Comparison of ENCODE assay signal across 26 mouse cellular contexts in genomic region chr6:100109351-100109750, GRCm38 (mm10).
DNase-seq lines count a peak whose midpoint lies in the region; ATAC-seq and TF ChIP-seq lines count a peak whose summit lies in the region.
"Had no signal": no experiment of that assay in that cellular context is flagged by ENCODE, and none has a peak within 500 bp of the region (broad histone marks: within the 10 kb centered on the region; RNA-seq: fewer than 3 reads in every experiment).

No protein-coding gene starts in this region.

- no peak for DNase-seq in heart, embryonic 10.5 days (ENCODE audit: low spot score)
- no peak for DNase-seq in heart, adult 8-10 months (ENCODE audit: low spot score)
- DNase-seq in heart, adult 9 months (ENCODE audit: low spot score in 2 of 2): no peak
- DNase-seq in kidney, postnatal 25 days: no peak
- DNase-seq in MEL (ENCODE audit: low read depth, low spot score): peak; percentile 4
- DNase-seq: cerebellum, adult 11 months; cerebellum, adult 9-10 months; cerebellum, postnatal 36 days; layer of hippocampus, postnatal 36 days; left cerebral cortex, postnatal 4 days; right cerebral cortex, postnatal 4 days; thymus, postnatal 4 days had no signal

- H3K4me1 ChIP-seq in heart, embryonic 10.5 days: peaks cover 39% of the 10 kb centered on the region
- peaks cover 27% of the 10 kb centered on the region for H3K4me1 ChIP-seq in heart, embryonic 16.5 days (ENCODE audit: control insufficient read depth, insufficient read depth, low read length)
- H3K4me1 ChIP-seq in kidney, embryonic 16.5 days (ENCODE audit: insufficient read depth, low read length): peaks cover 28% of the 10 kb centered on the region
- H3K4me1 ChIP-seq in MEL (ENCODE audit: control insufficient read depth in 1 of 2, insufficient read depth in 2 of 2, low read length in 2 of 2): peaks cover 0 to 13% of the 10 kb centered on the region in 2 experiments
- H3K4me1 ChIP-seq: embryonic facial prominence, embryonic 12.5 days had no signal

- no peak overlapping the region for H3K4me3 ChIP-seq in heart, embryonic 10.5 days
- no peak overlapping the region for H3K4me3 ChIP-seq in heart, embryonic 16.5 days (ENCODE audit: low read length)
- H3K4me3 ChIP-seq in kidney, embryonic 16.5 days (ENCODE audit: low read length): no peak overlapping the region
- H3K4me3 ChIP-seq in MEL (ENCODE audit: control insufficient read depth in 1 of 2, insufficient read depth in 1 of 2, low read depth in 2 of 2, low read length in 2 of 2): no peak overlapping the region
- H3K4me3 ChIP-seq: embryonic facial prominence, embryonic 12.5 days; forebrain, embryonic 10.5 days; forebrain, embryonic 15.5 days; heart, adult 2 months; liver, embryonic 12.5 days; megakaryocyte, embryonic 14.5 days; midbrain, embryonic 12.5 days; neural tube, embryonic 13.5 days had no signal

- no peak for ATAC-seq in heart, embryonic 16.5 days (replicated peaks; ENCODE audit: extremely low read depth, insufficient read depth, low FRiP score)
- ATAC-seq in kidney, embryonic 16.5 days (ENCODE audit: low FRiP score, low TSS enrichment): peak; percentile 33
- ATAC-seq: forebrain, embryonic 15.5 days; hindbrain, embryonic 16.5 days; liver, embryonic 12.5 days; Patski had no signal

- no peaks in the 10 kb centered on the region for H3K79me2 ChIP-seq in MEL (ENCODE audit: control insufficient read depth, insufficient read depth, low read length, poor library complexity)

- TF ChIP-seq RAD21 in MEL (IDR thresholded peaks at IDR 0.05; ENCODE audit: low read depth, low read length): no peak

- H3K36me3 ChIP-seq in heart, embryonic 10.5 days: no peaks in the 10 kb centered on the region
- H3K36me3 ChIP-seq in heart, embryonic 16.5 days (ENCODE audit: control insufficient read depth, insufficient read depth): no peaks in the 10 kb centered on the region
- H3K36me3 ChIP-seq in kidney, embryonic 16.5 days (ENCODE audit: insufficient read depth, low read length): no peaks in the 10 kb centered on the region
- peaks cover 0 to 4% of the 10 kb centered on the region in 2 experiments; a peak in 1 of 4 replicates for H3K36me3 ChIP-seq in MEL (ENCODE audit: control insufficient read depth in 1 of 2, insufficient read depth in 2 of 2, low read length in 2 of 2)
- H3K36me3 ChIP-seq: embryonic facial prominence, embryonic 12.5 days; forebrain, embryonic 10.5 days; forebrain, embryonic 15.5 days; G1E; liver, embryonic 12.5 days; midbrain, embryonic 12.5 days; neural tube, embryonic 13.5 days had no signal

- WGBS in heart, embryonic 10.5 days: 71% methylated on average over 3 of the region's 3 CpGs
- 66% methylated on average over 3 of the region's 3 CpGs for WGBS in heart, embryonic 16.5 days
- 51% methylated on average over 3 of the region's 3 CpGs for WGBS in kidney, embryonic 16.5 days

- TF ChIP-seq EP300 in MEL (IDR thresholded peaks at IDR 0.05; ENCODE audit: low read depth in 1 of 2, low read length in 2 of 2): no peak

- peaks cover 45% of the 10 kb centered on the region for H3K27me3 ChIP-seq in heart, embryonic 10.5 days (ENCODE audit: insufficient read depth, poor library complexity, severe bottlenecking)
- peaks cover 5% of the 10 kb centered on the region for H3K27me3 ChIP-seq in heart, embryonic 16.5 days (ENCODE audit: control insufficient read depth, insufficient read depth, low read length)
- H3K27me3 ChIP-seq in kidney, embryonic 16.5 days (ENCODE audit: insufficient read depth, low read length): peaks cover 18% of the 10 kb centered on the region
- no peaks in the 10 kb centered on the region for H3K27me3 ChIP-seq in MEL (ENCODE audit: control insufficient read depth in 1 of 2, insufficient read depth in 2 of 2, low read length in 2 of 2)
- H3K27me3 ChIP-seq: embryonic facial prominence, embryonic 12.5 days; forebrain, embryonic 15.5 days had no signal

- H3K9ac ChIP-seq in heart, embryonic 16.5 days (ENCODE audit: low read length): no peak overlapping the region
- H3K9ac ChIP-seq in kidney, embryonic 16.5 days (replicated peaks; ENCODE audit: low read length): no peak overlapping the region
- H3K9ac ChIP-seq in MEL (ENCODE audit: control insufficient read depth, low read depth, low read length, poor library complexity, severe bottlenecking): no peak overlapping the region
- H3K9ac ChIP-seq: embryonic facial prominence, embryonic 12.5 days; forebrain, embryonic 15.5 days; liver, embryonic 12.5 days; liver, postnatal 0 days; midbrain, embryonic 12.5 days; neural tube, embryonic 13.5 days had no signal

- H3K27ac ChIP-seq in heart, embryonic 10.5 days: 0 out of 2 replicates have a peak overlapping the region, but pooled peaks have one; percentile 71
- H3K27ac ChIP-seq in heart, embryonic 16.5 days (ENCODE audit: low read length): peak overlapping the region; percentile 53; the same call in 1 of the 2 replicates
- H3K27ac ChIP-seq in kidney, embryonic 16.5 days (ENCODE audit: low read length): no peak overlapping the region
- peak overlapping the region; percentile 44 for H3K27ac ChIP-seq in MEL (ENCODE audit: control insufficient read depth, low read depth, low read length)
- H3K27ac ChIP-seq: embryonic facial prominence, embryonic 12.5 days; forebrain, embryonic 10.5 days; forebrain, embryonic 15.5 days; heart, adult 2 months; liver, embryonic 12.5 days; midbrain, embryonic 12.5 days; neural tube, embryonic 13.5 days had no signal

- no peak for TF ChIP-seq CTCF in MEL (IDR thresholded peaks at IDR 0.05 in 2 of 3, conservative IDR thresholded peaks at IDR 0.05 in 1 of 3; ENCODE audit: control insufficient read depth in 1 of 3, insufficient read depth in 1 of 3, low read depth in 2 of 3, low read length in 3 of 3, poor library complexity in 1 of 3, severe bottlenecking in 1 of 3)

- no peak for TF ChIP-seq POLR2A in MEL (IDR thresholded peaks at IDR 0.05; ENCODE audit: control insufficient read depth in 1 of 2, insufficient read depth in 1 of 2, low read depth in 1 of 2, low read length in 2 of 2, poor library complexity in 1 of 2)

- H3K4me2 ChIP-seq in heart, embryonic 16.5 days (ENCODE audit: low read depth, low read length): no peak overlapping the region
- no peak overlapping the region for H3K4me2 ChIP-seq in kidney, embryonic 16.5 days (replicated peaks; ENCODE audit: low read depth, low read length)
- H3K4me2 ChIP-seq: embryonic facial prominence, embryonic 12.5 days; forebrain, embryonic 15.5 days; liver, embryonic 12.5 days; midbrain, embryonic 12.5 days; neural tube, embryonic 13.5 days had no signal

- H3K9me3 ChIP-seq in heart, embryonic 10.5 days: no peaks in the 10 kb centered on the region
- no peaks in the 10 kb centered on the region for H3K9me3 ChIP-seq in heart, embryonic 16.5 days (replicated peaks; ENCODE audit: control insufficient read depth, low read length)
- H3K9me3 ChIP-seq in kidney, embryonic 16.5 days (ENCODE audit: low read length): no peaks in the 10 kb centered on the region
- no peaks in the 10 kb centered on the region for H3K9me3 ChIP-seq in MEL (replicated peaks; ENCODE audit: insufficient read depth, low read length)
- H3K9me3 ChIP-seq: embryonic facial prominence, embryonic 12.5 days; forebrain, embryonic 10.5 days; forebrain, embryonic 15.5 days; liver, embryonic 12.5 days; megakaryocyte, embryonic 14.5 days; midbrain, embryonic 12.5 days; neural tube, embryonic 13.5 days had no signal

TF ChIP-seq in MEL, 35 proteins besides CTCF, POLR2A, EP300 and RAD21:
- TF ChIP-seq MYC (IDR thresholded peaks at IDR 0.05; ENCODE audit: low read depth, low read length) (no peak), SIN3A (IDR thresholded peaks at IDR 0.05; ENCODE audit: low read length) (no peak), ZMIZ1 (IDR thresholded peaks at IDR 0.05; ENCODE audit: low read depth, low read length) (no peak), TAL1 (IDR thresholded peaks at IDR 0.05; ENCODE audit: low read length) (no peak), TBP (IDR thresholded peaks at IDR 0.05; ENCODE audit: low read depth, low read length) (no peak), E2F4 (IDR thresholded peaks at IDR 0.05; ENCODE audit: borderline replicate concordance, low read depth, low read length) (no peak), RCOR1 (IDR thresholded peaks at IDR 0.05; ENCODE audit: low read depth, low read length) (no peak), HCFC1 (IDR thresholded peaks at IDR 0.05; ENCODE audit: low read depth, low read length) (no peak), MEF2A (IDR thresholded peaks at IDR 0.05; ENCODE audit: extremely low read depth, insufficient replicate concordance, low read depth, low read length, poor library complexity, severe bottlenecking) (no peak)
